Comparison of ENCODE assay signal across 8 mouse cellular contexts in the genomic region with DNA sequence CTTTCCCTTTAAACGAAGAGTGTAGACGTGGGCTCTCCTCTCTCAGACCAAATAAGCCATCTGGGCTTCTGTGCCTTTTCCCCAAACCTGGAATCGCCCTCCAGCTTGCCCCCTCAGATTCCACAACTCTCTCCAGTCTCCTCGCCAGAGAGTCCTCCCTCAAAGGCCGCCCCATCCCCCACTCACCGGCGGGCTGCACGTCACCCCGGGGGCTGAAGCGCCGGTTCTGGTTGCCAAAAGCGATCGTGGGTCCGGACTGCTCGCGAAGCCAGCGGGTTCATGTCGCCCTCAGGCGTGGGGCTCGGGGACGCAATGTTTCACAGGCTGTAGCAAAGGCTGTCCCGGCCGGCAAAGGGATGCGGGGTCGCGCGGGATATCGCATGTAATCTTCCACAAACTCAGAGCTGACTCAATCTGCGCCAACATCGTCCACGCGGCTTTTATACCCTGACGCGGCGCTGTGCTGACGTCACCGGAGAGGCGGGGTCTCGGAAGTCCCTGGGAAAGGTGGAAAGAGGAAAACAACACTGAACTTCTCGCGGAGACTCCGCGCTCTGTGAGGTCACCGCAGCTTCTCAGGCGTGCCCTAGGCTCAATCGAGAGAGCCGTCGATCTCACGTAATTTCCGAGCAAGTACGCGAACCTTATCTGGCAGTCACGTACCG. TPM values are rescaled to one million over a fixed set of nuclear protein-coding genes. Genes with fewer than 3 reads are reported as not detected.
DNase-seq lines count a peak whose midpoint lies in the region; ATAC-seq lines count a peak whose summit lies in the region.

A gene (minus strand): TSS at position 460 of the 665 bp plus-strand sequence.
A gene (plus strand): TSS at position 522 of the 665 bp plus-strand sequence.

- ATAC-seq in intestine, embryonic 14.5 days (replicated peaks; ENCODE audit: low FRiP score, low TSS enrichment, low read depth), result peak; percentile 85

- H3K9me3 ChIP-seq in intestine, embryonic 14.5 days (ENCODE audit: control insufficient read depth, low read length), result no peaks in the 10 kb centered on the region

- H3K9ac ChIP-seq in intestine, embryonic 14.5 days (ENCODE audit: low read length), result peak within 1 kb of the TSS; percentile 78

- H3K36me3 ChIP-seq in intestine, embryonic 14.5 days (ENCODE audit: control insufficient read depth, insufficient read depth, low read length), result peaks cover 9% of the 10 kb centered on the region; the same call in 1 of the 2 replicates

- no peaks in the 10 kb centered on the region for H3K27me3 ChIP-seq in intestine, embryonic 14.5 days (replicated peaks; ENCODE audit: control insufficient read depth, insufficient read depth, low read length)

- peak within 1 kb of the TSS; percentile 88 for H3K4me3 ChIP-seq in intestine, embryonic 14.5 days (ENCODE audit: low read depth, low read length)

- H3K4me1 ChIP-seq in intestine, embryonic 14.5 days (replicated peaks; ENCODE audit: control insufficient read depth, insufficient read depth, low read length), result peaks cover 31% of the 10 kb centered on the region

- WGBS in intestine, embryonic 14.5 days, result under 1% methylated on average over 54 of the region's 54 CpGs

- H3K27ac ChIP-seq in intestine, embryonic 14.5 days (ENCODE audit: low read depth), result peak within 1 kb of the TSS; percentile 90

- peak within 1 kb of the TSS; percentile 95 for H3K4me2 ChIP-seq in intestine, embryonic 14.5 days (ENCODE audit: low read length)

- intact Hi-C loops in left cerebral cortex, postnatal 14 days (cut with DNase I), result no loop called here

- DNase-seq in adrenal gland, adult (ENCODE audit: inconsistent age in 2 of 2, low spot score in 1 of 2), result peak; percentile 96 to 100
- DNase-seq in embryo, embryonic 10.5 days (ENCODE audit: low spot score), result peak; percentile 94
- DNase-seq in gastrocnemius, postnatal 25 days, result peak; percentile 92
- DNase-seq in intestine, embryonic 14.5 days (ENCODE audit: low spot score), result peak; percentile 100
- peak; percentile 92 to 93 for DNase-seq in left cerebral cortex, postnatal 14 days (ENCODE audit: low spot score in 2 of 2)
- peak; percentile 97 for DNase-seq in mesoderm, embryonic 11.5 days (ENCODE audit: low read depth, low spot score)
- peak; percentile 86 to 88 for DNase-seq in right cerebral cortex, postnatal 36 days (ENCODE audit: low spot score in 2 of 2)
- peak; percentile 95 for DNase-seq in yolk sac, embryonic 10.5 days (ENCODE audit: low spot score)

RNA-seq across cellular contexts. Expression of the first gene that starts in this region (rescaled TPM):
- total RNA-seq in gastrocnemius, postnatal 25 days (2021), result 10 to 100 TPM; 13.8 to 19.2 TPM
- 14.7 and 15.0 TPM in 2 replicates for polyA plus RNA-seq in intestine, embryonic 14.5 days (2014; fragmentation: Nextera tagmentation; extraction: Ambion mirVana)
- 10 to 100 TPM; 24.2 to 33.3 TPM for total RNA-seq in left cerebral cortex, postnatal 14 days (2021)

RNA-seq across cellular contexts. Expression of the second gene that starts in this region (rescaled TPM):
- total RNA-seq in gastrocnemius, postnatal 25 days (2021), result 1 to 10 TPM; 7.5 to 8.5 TPM
- polyA plus RNA-seq in intestine, embryonic 14.5 days (2014; fragmentation: Nextera tagmentation; extraction: Ambion mirVana), result 0.97 and 1.5 TPM in 2 replicates
- total RNA-seq in left cerebral cortex, postnatal 14 days (2021), result 1 to 10 TPM; 1.0 to 2.4 TPM

Comparison
In these comparisons a context has a peak if more than half of its experiments do, and no peak if none do; other contexts are left out.
1. Peak in every context shown above with its lines: DNase-seq, ATAC-seq, H3K4me3 ChIP-seq and H3K27ac ChIP-seq.